Mouse (Mus musculus): ENCODE measurements around the gene Tlr2. TPM values are rescaled to one million over a fixed set of nuclear protein-coding genes. Genes with fewer than 3 reads are reported as not detected.
"Not testable (repeated sequence)": the region's sequence is repeated elsewhere in the genome, so short reads cannot be mapped to it uniquely, and the experiment has no call there.

The Tlr2 gene
- polyA plus RNA-seq (2011; ENCODE audit: insufficient read depth, insufficient read length, low replicate concordance, missing spikeins): 1.9 and 4.6 TPM in 2 replicates

GRCm38 (mm10) chr3:83841095-83841850 lies at the start of gene Tlr2:
Gene Tlr2 (minus strand): TSS chr3:83841767.
- TF ChIP-seq CTCF (IDR thresholded peaks at IDR 0.05; ENCODE audit: control insufficient read depth, insufficient read depth, low read length) (peak; percentile 43), POLR2A (IDR thresholded peaks at IDR 0.05; ENCODE audit: borderline replicate concordance, control insufficient read depth, low read depth, low read length) (no peak)
- H3K4me3 ChIP-seq (replicated peaks; ENCODE audit: control insufficient read depth, low read depth, low read length): peak within 1 kb of the TSS; percentile 91
- H3K4me1 ChIP-seq (ENCODE audit: control insufficient read depth, insufficient read depth, low read length): peaks cover 8% of the 10 kb centered on the region
- peak within 1 kb of the TSS; percentile 87 for H3K27ac ChIP-seq (ENCODE audit: control insufficient read depth, insufficient read depth, low read depth, low read length, poor library complexity)
- WGBS: 2% methylated on average over 35 of the region's 35 CpGs

GRCm38 (mm10) chr3:83885163-83885562 lies 43.6 kb upstream of the Tlr2 start:
- Histone ChIP-seq H3K4me3 (replicated peaks; ENCODE audit: control insufficient read depth, low read depth, low read length) (no peak overlapping the region), H3K27ac (ENCODE audit: control insufficient read depth, insufficient read depth, low read depth, low read length, poor library complexity) (peak overlapping the region; percentile 11; the same call in 1 of the 2 replicates), H3K4me1 (ENCODE audit: control insufficient read depth, insufficient read depth, low read length) (no peaks in the 10 kb centered on the region)
- no peak for TF ChIP-seq POLR2A (IDR thresholded peaks at IDR 0.05; ENCODE audit: borderline replicate concordance, control insufficient read depth, low read depth, low read length)
- no peak for TF ChIP-seq CTCF (IDR thresholded peaks at IDR 0.05; ENCODE audit: control insufficient read depth, insufficient read depth, low read length)
- 20% methylated on average over 2 of the region's 2 CpGs for WGBS

- H3K4me1 ChIP-seq (ENCODE audit: control insufficient read depth, insufficient read depth, low read length); H3K4me3 ChIP-seq (replicated peaks; ENCODE audit: control insufficient read depth, low read depth, low read length); H3K27ac ChIP-seq (ENCODE audit: control insufficient read depth, insufficient read depth, low read depth, low read length, poor library complexity): not testable (repeated sequence)
- 78% methylated on average over 5 of the region's 5 CpGs for WGBS
Measured at GRCm38 (mm10) chr3:83879261-83880050, 37.9 kb upstream of the Tlr2 start.

GRCm38 (mm10) chr3:83878801-83879200 lies 37.2 kb upstream of the Tlr2 start:
- Histone ChIP-seq H3K4me1 (ENCODE audit: control insufficient read depth, insufficient read depth, low read length) (peaks cover 1% of the 10 kb centered on the region; the same call in 1 of the 2 replicates), H3K27ac (ENCODE audit: control insufficient read depth, insufficient read depth, low read depth, low read length, poor library complexity) (no peak overlapping the region), H3K4me3 (replicated peaks; ENCODE audit: control insufficient read depth, low read depth, low read length) (no peak overlapping the region)
- no peak for TF ChIP-seq CTCF (IDR thresholded peaks at IDR 0.05; ENCODE audit: control insufficient read depth, insufficient read depth, low read length)
- TF ChIP-seq POLR2A (IDR thresholded peaks at IDR 0.05; ENCODE audit: borderline replicate concordance, control insufficient read depth, low read depth, low read length): no peak
- whole genome bisulfite sequencing: 85% methylated on average over 4 of the region's 4 CpGs

- no peak overlapping the region for H3K4me3 ChIP-seq (replicated peaks; ENCODE audit: control insufficient read depth, low read depth, low read length)
- WGBS: 77% methylated on average over 4 of the region's 4 CpGs
- H3K4me1 ChIP-seq (ENCODE audit: control insufficient read depth, insufficient read depth, low read length): peaks cover 1% of the 10 kb centered on the region; the same call in 1 of the 2 replicates
- H3K27ac ChIP-seq (ENCODE audit: control insufficient read depth, insufficient read depth, low read depth, low read length, poor library complexity): no peak overlapping the region
- TF ChIP-seq POLR2A (IDR thresholded peaks at IDR 0.05; ENCODE audit: borderline replicate concordance, control insufficient read depth, low read depth, low read length) (no peak), CTCF (IDR thresholded peaks at IDR 0.05; ENCODE audit: control insufficient read depth, insufficient read depth, low read length) (no peak)
Measured at GRCm38 (mm10) chr3:83876299-83876698, 34.7 kb upstream of the Tlr2 start.

- WGBS: 48% methylated on average over 2 of the region's 2 CpGs
- not testable (repeated sequence) for H3K4me3 ChIP-seq (replicated peaks; ENCODE audit: control insufficient read depth, low read depth, low read length); H3K27ac ChIP-seq (ENCODE audit: control insufficient read depth, insufficient read depth, low read depth, low read length, poor library complexity); H3K4me1 ChIP-seq (ENCODE audit: control insufficient read depth, insufficient read depth, low read length)
Measured at GRCm38 (mm10) chr3:83875078-83875477, 33.5 kb upstream of the Tlr2 start.

- WGBS: 72% methylated on average over 2 of the region's 2 CpGs
- H3K4me1 ChIP-seq (ENCODE audit: control insufficient read depth, insufficient read depth, low read length); H3K27ac ChIP-seq (ENCODE audit: control insufficient read depth, insufficient read depth, low read depth, low read length, poor library complexity); H3K4me3 ChIP-seq (replicated peaks; ENCODE audit: control insufficient read depth, low read depth, low read length): not testable (repeated sequence)
Measured at GRCm38 (mm10) chr3:83872853-83873252, 31.3 kb upstream of the Tlr2 start.

- not testable (repeated sequence) for H3K27ac ChIP-seq (ENCODE audit: control insufficient read depth, insufficient read depth, low read depth, low read length, poor library complexity); H3K4me1 ChIP-seq (ENCODE audit: control insufficient read depth, insufficient read depth, low read length); H3K4me3 ChIP-seq (replicated peaks; ENCODE audit: control insufficient read depth, low read depth, low read length)
- WGBS: 88% methylated on average over 4 of the region's 4 CpGs
Measured at GRCm38 (mm10) chr3:83871962-83872361, 30.4 kb upstream of the Tlr2 start.

- H3K27ac ChIP-seq (ENCODE audit: control insufficient read depth, insufficient read depth, low read depth, low read length, poor library complexity); H3K4me3 ChIP-seq (replicated peaks; ENCODE audit: control insufficient read depth, low read depth, low read length): not testable (repeated sequence)
- 86% methylated on average over 7 of the region's 7 CpGs for WGBS
Measured at GRCm38 (mm10) chr3:83871559-83871958, 30.0 kb upstream of the Tlr2 start.

More at GRCm38 (mm10) chr3:83871559-83871958, 30.0 kb upstream of the Tlr2 start:
- H3K4me1 ChIP-seq (ENCODE audit: control insufficient read depth, insufficient read depth, low read length): not testable (repeated sequence)

All from bone marrow, adult 2 months (tissue).